Mouse (Mus musculus): ENCODE results near the gene Nck2.

- no peak for TF ChIP-seq CTCF (IDR thresholded peaks at IDR 0.05; ENCODE audit: low read depth)
- peak; percentile 27; the same call in 1 of the 2 replicates for TF ChIP-seq EP300 (IDR thresholded peaks at IDR 0.05; ENCODE audit: low read depth)
Measured at GRCm38 (mm10) chr1:43455196-43455595, 10.8 kb downstream of the Nck2 start.
